Mouse (Mus musculus): ENCODE measurements around the gene Bag5. TPM values are rescaled to one million over a fixed set of nuclear protein-coding genes. Genes with fewer than 3 reads are reported as not detected.

Gene Bag5
- 10 to 100 TPM; 37.3 to 51.4 TPM for polyA plus RNA-seq (2017; shearing (Covaris generic))

DNA sequence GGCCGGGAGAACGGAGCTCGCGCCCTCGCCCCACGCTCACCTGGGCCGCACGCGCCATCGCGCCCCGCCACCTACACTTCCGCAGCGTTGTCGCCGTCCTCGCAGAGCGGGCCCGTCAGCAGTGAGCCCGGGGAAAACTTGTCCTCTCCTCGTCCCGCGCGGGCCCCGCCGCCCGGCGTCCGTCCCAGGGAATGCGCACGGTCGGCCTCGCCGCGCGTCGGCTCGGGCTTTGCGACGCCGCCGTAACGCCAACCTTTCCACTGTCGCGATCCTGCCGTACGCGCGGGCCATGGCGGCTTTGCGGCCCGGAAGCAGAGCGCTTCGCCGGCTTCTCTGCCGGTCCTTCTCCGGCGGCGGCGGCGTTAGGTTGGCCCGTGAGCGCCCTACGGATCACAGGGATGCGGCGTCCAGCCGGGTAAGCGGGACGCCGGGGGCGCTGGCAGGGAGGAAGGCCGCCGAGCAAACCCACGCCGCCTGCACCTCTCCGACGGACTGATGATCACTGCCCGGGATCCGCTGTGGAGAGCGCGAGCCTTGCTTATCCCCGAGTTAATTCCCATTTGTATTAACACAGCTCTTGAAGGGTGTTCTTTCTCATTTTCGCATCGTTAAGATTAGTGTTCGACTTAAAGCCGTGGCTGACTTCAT, at the start of gene Bag5, which contains the start of gene Apopt1:
TSS of gene Bag5 (minus strand) at position 254 of the 648 bp plus-strand sequence.
TSS of gene Apopt1 (plus strand) at position 258 of the 648 bp plus-strand sequence.

DNA sequence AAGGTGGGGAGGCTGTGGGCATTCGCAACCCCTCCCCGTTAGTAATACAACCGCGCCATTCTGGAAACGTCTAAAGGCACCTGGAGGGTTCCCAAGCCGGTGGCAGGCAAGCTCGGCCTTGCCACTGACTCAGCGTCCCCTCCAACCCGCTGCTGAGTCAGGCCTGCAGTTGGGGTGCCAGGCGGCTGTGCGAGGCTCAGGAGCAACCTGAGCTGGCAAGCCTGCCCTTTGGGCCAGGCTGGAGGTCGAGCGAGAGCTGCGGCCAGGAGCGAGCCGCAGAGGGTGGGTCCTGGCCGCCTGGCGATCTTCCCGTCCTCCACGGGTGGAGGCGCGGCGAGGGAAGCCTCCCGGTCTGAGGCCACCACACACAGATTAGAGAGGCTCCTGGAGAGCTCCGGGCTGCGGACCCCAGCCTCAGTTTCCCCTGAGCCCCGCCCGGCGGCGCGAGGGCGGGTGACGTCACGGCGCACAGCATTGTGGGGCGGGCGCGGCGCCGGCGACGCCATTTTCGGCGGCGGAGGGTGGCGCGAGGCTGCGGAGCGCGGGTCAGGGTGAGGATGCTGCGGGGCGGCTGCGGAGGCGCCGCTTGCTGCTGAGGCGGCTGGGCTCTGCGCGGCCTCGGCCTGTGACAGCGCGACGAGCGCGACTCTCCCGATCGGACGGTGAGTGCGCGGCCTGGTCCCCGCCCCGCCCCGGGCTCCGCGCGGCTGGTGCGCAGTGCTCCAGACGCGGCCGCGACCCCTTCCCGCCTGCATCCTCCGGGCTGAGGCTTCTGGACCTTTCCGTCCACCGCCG, 45.5 kb upstream of the Bag5 start, which contains the start of gene Klc1:
TSS of gene Klc1 (plus strand) at position 469 of the 795 bp plus-strand sequence.

GRCm38 (mm10) chr12:111677882-111678669, 35.0 kb downstream of the Bag5 start, which contains the start of gene Trmt61a:
Gene Trmt61a, plus strand, starts transcription at chr12:111678105.

GRCm38 (mm10) chr12:111672176-111672575, 40.9 kb downstream of the Bag5 start, which contains the start of gene Ckb:
Gene Ckb, minus strand, starts transcription at chr12:111672338.

Other genes with a start within 250 kb of the Bag5 start
- gene Gm266, start 227.4 kb downstream of the Bag5 start, polyA plus RNA-seq (2017; shearing (Covaris generic)), result not detected
- 100 to 1,000 TPM; 432 to 559 TPM for gene Eif5, start 175.2 kb downstream of the Bag5 start, polyA plus RNA-seq (2017; shearing (Covaris generic))
- gene Mark3, start 138.7 kb downstream of the Bag5 start, polyA plus RNA-seq (2017; shearing (Covaris generic)), result 100 to 1,000 TPM in 1 of 2 experiments, 10 to 100 TPM in 1; 95.5 to 111 TPM
- 10 to 100 TPM; 30.5 to 31.2 TPM for gene Ckb, start 40.9 kb downstream of the Bag5 start, polyA plus RNA-seq (2017; shearing (Covaris generic))
- 10 to 100 TPM; 11.1 to 13.1 TPM for gene Trmt61a, start 35.2 kb downstream of the Bag5 start, polyA plus RNA-seq (2017; shearing (Covaris generic))
- 10 to 100 TPM; 47.7 to 61.6 TPM for gene Apopt1, start within 50 bp of the Bag5 start, polyA plus RNA-seq (2017; shearing (Covaris generic))
- 10 to 100 TPM; 36.3 to 43.9 TPM for gene Klc1, start 45.6 kb upstream of the Bag5 start, polyA plus RNA-seq (2017; shearing (Covaris generic))
- gene Xrcc3, start 100.6 kb upstream of the Bag5 start, polyA plus RNA-seq (2017; shearing (Covaris generic)), result 1 to 10 TPM; 5.3 to 6.5 TPM
- gene Zfyve21, start 100.9 kb upstream of the Bag5 start, polyA plus RNA-seq (2017; shearing (Covaris generic)), result 10 to 100 TPM in 1 of 2 experiments, 1 to 10 TPM in 1; 4.1 to 11.7 TPM
- 10 to 100 TPM; 43.0 to 62.7 TPM for gene Ppp1r13b, start 194.9 kb upstream of the Bag5 start, polyA plus RNA-seq (2017; shearing (Covaris generic))